Mouse (Mus musculus) telencephalon, adult 2 months (tissue): ENCODE data around the gene Npff.

ENCODE experiments used
- DNase-seq: peaks from one replicate; pipeline ENCODE4 v3.0.0-alpha.2; 2011; ENCODE audit warnings: low read depth, low spot score

The Npff gene

GRCm38 (mm10) chr15:102519211-102520141 is 5.3 kb downstream of the Npff start:
- no peak for DNase-seq

DNA sequence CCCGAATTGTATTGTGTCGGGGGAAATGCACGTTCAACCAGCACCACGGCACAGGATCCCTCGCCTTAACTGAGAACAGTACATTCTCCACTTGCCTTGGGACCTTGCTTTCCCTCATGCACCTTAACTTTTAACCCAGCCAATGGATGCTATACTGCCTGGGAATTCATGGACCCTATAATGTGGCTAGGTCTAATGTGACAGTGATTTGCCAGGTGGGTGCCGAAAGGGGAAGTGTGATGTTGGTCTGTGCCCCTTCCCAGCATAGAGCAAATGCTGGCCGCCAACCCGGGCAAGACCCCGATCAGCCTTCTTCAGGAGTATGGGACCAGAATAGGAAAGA is 5.9 kb downstream of the Npff start:
- DNase-seq = no peak

DNA sequence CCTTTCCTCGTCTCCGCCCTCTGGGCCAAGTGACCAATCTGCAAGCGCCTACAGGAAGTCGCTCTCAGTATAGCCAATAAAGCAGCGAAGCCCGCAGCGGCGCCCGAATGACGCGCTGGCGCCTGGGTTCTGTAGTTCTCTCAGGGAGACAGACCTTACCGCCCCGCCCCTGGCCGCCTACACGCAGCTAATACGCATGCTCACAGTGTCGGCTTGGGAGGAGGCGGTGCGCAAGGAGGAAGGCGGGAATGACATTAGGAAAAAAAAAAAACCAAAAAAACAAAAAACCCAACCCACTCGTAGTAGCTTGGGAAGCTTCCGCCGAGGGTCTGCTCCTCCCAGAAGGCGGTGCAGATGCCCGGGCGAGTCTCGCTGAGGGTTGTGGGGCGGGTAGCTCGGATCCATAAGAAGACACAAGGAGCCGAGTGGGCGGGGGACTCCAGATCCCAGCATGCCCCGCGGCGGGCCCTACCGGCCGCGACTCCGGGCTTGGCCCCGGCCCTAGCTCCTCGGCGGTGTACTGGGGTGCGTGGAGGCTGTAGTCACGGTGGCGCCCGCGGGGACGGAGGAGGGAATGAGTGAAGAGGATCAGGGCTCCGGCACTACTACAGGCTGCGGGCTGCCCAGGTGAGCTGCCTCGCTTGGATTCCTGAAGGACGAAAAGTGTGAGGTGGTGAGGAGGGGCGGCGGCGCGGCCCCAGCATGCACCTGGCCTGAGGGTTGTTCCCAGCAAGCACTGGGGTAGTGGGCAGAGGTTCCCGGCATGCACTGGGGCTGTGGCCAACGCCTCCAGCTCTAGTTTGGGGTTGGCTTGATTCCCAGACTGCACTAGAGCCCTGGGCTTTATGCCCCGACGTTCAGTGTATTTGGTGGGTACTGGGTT is 6.5 kb downstream of the Npff start, which contains the start of gene Tarbp2:
Tarbp2 (plus strand) TSS at position 217 of the 883 bp plus-strand sequence.
- peak; percentile 100 for DNase-seq

DNA sequence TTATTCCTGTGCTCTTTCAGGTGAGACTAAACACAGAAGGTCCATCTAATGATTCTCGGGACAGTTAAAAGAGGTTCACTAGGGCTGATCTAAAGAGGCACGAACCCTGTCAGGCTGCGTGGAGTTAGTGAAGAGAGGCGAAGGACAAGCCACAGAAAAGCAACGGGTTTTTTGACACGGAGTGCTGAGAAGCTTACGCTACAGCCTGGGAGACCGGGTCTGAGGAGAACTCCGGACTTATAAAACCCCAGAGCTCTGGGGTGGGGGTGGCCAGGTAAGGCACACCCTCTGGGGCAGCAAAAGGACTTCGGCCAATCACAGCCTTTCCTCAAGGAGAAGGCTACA is 7.1 kb downstream of the Npff start:
- DNase-seq = no peak

DNA sequence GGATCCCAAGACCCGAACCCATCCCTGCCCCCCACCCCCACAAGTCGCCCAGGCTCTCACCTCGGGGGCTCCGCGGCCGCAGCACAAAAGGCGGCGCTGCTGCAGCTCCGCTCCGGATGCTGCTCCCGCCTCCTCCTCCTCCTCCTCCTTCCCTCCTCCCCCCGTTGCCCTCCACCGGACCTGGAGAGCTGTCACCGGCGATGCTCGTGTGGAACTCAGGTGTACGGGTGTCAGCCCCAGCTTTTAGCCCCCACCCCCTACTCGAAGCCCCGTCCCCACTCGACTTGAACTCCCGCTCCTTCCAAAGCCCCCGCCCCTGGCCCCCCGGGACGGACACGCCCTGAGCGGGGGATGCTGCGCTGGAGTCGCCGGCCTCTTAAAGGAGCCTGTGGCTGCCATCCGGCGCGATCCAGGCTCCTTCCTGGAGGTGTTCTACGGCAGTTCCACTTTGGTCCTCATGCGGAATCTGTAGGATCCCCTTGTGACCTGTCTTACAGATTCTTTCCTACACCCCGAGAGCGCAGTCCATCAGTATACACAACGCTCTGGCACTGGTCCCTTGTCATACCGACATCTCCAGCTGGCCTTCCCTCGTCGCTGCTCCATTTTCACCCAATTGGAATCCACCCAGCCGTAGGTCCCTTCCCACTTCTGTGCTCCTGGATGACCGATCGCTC is 7.9 kb downstream of the Npff start, which contains the start of gene Map3k12:
Map3k12 (minus strand) TSS at position 337 of the 677 bp plus-strand sequence.
- DNase-seq = peak; percentile 77

- no peak for DNase-seq
Measured at GRCm38 (mm10) chr15:102516293-102516692, 8.4 kb downstream of the Npff start.

DNA sequence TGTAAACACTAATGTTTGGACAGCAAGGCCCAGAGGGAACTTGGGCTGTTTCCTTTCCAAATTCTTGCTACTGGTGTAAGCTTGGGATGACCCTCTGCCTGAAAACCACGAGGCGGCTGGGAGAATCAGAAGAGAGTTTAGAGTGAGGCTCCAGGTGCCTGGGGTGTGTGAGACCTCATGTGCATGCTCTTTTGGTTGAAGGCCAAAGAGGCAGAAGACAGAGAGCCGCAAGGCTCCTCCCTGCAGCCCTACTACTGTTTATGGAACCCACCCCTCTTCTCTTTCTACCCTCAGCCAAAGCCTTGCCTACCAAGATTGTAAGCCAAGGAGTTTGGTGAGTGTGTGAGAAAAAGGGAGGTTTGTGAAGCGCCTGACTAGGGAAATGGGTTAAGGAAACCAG is 9.0 kb downstream of the Npff start:
- DNase-seq = no peak

GRCm38 (mm10) chr15:102515261-102515660 is 9.5 kb downstream of the Npff start:
- DNase-seq = no peak

DNA sequence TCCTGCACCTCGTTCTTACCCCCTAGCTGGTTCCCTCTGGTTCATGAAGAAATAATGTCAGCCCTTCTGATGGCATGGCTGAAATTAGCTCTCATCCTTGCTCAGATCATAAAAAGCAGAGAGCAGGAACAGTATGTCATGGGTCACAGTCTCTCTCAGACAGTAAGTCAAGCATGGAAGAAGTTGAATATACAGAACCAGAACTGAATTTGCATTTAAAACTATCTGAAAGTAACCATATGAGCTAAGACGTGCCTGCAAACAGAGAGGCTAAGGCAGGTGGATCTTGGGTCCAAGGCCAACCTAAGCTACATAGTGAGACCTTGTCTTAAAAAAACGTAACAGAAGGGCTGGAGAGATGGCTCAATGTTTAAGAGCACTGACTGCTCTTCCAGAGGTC is 11.7 kb downstream of the Npff start:
- no peak for DNase-seq

GRCm38 (mm10) chr15:102512471-102512870 is 12.3 kb downstream of the Npff start:
- DNase-seq = no peak

GRCm38 (mm10) chr15:102512010-102512409 is 12.7 kb downstream of the Npff start:
- no peak for DNase-seq

DNA sequence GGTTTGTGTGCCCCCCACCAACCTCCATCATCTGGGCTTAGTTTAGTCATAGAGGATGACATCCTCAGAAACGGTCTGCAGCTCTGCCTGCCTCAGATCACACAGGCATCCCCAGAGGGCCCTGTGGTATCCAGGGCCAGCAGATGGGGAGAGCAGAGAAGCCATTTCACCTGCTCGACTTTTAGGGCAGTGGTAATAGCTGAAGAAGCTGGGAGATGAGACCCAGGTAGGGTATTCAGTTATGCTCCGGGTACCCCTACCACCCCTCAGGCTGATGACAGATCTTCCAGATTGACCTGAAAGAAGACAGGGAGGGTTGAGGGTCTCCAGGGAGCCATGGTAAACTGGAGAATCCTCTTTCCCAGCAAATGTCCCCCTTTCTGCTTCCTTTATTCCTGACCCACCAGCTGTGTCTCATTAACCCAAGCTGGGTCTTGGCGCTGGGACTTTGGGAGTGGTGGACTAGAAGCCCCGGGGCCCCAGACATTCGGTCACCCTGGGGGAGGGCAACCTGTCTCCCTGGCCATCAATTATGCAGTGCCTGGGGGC is 13.4 kb downstream of the Npff start:
- no peak for DNase-seq

DNA sequence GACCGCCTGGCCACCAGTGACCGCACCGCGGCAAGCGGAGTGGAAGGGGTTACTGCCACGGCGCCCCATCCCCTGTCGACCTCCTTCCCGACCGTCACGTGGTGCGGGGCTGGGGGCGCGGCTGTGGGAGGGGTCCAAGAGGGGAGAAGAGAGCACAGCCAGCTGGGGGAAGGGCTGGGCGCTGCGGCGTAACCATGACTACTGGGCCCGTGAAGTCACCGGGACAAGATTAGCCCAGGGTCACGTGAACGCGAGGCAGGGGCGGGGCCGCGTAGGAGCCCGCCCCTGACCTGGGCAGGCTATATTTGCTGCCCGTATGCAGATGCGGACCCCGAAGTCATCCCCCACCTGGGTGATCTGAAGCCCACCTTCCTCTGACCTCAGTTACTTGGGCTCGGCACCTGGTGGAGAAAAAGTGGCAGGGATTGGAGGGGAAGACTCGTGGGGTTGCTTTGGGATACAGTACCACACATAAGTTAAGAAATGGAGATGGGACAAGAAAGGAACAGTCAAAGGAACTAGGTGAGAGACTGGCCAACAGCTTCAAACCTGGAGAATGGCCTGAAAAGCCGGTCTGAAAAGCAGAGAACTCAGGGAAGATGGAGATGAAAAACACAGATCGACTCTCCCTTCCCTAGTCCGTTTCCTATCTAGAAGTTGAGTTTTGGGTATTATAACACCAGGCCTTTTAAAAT is 14.0 kb downstream of the Npff start:
- DNase-seq = peak; percentile 74

DNA sequence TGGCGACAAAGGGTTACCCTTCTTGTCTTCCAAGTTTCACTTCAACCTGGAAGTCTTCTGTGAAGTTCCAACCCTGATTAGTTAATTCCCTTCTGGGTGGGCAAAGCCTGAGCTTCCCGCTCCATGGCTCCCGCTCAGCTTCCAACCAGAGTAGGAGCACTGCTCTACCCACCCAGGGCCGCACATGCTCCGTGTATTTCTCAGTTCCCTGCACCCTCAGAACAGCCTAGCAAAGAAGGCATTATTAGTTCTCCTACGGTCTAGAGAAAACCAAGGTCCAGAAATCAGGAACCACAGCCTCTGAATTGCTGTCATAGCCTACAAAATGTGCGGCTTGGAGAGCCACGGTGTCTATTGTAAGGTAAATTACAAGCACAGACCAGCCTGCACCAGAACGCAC is 14.6 kb downstream of the Npff start:
- DNase-seq = no peak

DNA sequence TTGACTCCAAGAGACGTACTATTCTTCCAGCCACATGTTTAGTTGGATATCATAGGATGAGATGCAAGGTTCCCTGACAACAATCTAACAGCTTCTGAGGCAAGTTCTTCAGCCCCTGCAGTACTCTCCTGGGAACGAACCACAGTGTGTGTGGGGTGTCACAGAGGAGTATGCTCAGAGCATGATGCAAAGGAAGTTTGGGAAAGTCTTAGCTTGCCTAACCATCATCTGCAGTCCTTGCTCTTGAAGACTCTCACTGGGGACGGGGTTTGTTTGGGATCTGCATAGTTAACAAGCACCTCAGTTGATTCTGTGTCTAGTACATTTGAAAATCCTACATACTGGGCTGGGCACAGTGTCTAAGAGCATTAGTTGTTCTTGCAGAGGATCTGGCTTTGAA is 16.4 kb downstream of the Npff start:
- no peak for DNase-seq

GRCm38 (mm10) chr15:102507561-102507960 is 17.2 kb downstream of the Npff start:
- no peak for DNase-seq

GRCm38 (mm10) chr15:102506864-102507263 is 17.9 kb downstream of the Npff start:
- no peak for DNase-seq

DNA sequence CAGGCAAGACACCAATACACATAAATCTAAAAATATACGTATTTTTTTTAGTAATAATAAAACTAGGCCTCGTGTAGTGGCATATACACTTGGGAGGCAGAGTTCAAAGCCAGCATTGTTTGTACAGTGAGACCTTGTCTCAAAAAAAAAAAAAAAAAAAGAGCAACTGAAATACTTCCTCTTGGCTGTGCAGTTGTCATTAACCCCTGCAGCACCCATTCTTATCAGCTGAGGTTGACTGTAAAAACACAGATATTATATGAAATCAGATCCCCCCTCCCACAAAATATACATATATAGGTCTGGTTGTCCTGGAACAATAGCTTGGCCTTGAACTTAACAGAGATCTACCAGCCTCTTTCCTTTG is 18.3 kb downstream of the Npff start:
- no peak for DNase-seq

GRCm38 (mm10) chr15:102505770-102506463 is 18.8 kb downstream of the Npff start:
- DNase-seq = no peak

- DNase-seq = no peak
Measured at GRCm38 (mm10) chr15:102505073-102505769, 19.5 kb downstream of the Npff start.
